Mouse (Mus musculus) stomach, embryonic 14.5 days (tissue): ENCODE measurements at regions not wholly inside any gene's neighbourhood (a gene's known extent, or its start where the extent isn't known, plus 50 kb on each side); places are given as distances from the start of the nearest gene placed in this dataset.
A peak's percentile ranks its signal among the peaks of the same experiment; 100 is the strongest.

Experiments used
- ATAC-seq: fragments of 200-750 bp; cut with Nextera tagmentation; 2 replicates; pipeline ENCODE4 v1.8.0; 2017; ENCODE audit warnings: low read depth, moderate TSS enrichment; ENCODE audit not compliant: insufficient number of reproducible peaks, insufficient read depth, low FRiP score
- H3K27ac ChIP-seq: fragments of 300-500 bp; sonication (generic); 2 replicates; pipeline ENCODE4 v1.5.1; 2014; ENCODE audit warnings: mild to moderate bottlenecking, low read length, moderate library complexity, mixed read lengths
- H3K27me3 ChIP-seq: fragments of 300-500 bp; sonication (generic); 2 replicates; pipeline ENCODE4 v1.6.1; 2014; ENCODE audit warnings: low read length, control low read depth, mixed read lengths; ENCODE audit not compliant: control insufficient read depth, insufficient read depth
- H3K36me3 ChIP-seq: fragments of 300-500 bp; sonication (generic); 2 replicates; pipeline ENCODE4 v1.6.1; 2014; ENCODE audit warnings: mild to moderate bottlenecking, control low read depth, low read length, moderate library complexity, mixed read lengths; ENCODE audit not compliant: control insufficient read depth, insufficient read depth
- H3K4me1 ChIP-seq: fragments of 300-500 bp; sonication (generic); 2 replicates; pipeline ENCODE4 v1.6.1; 2014; ENCODE audit warnings: low read length, control low read depth, mixed read lengths; ENCODE audit not compliant: control insufficient read depth, insufficient read depth
- H3K4me2 ChIP-seq: fragments of 300-500 bp; sonication (generic); replicated peaks from 2 replicates; pipeline ENCODE4 v1.6.1; 2014; ENCODE audit warnings: low read depth, low read length, control low read depth
- H3K4me3 ChIP-seq: fragments of 300-500 bp; sonication (generic); 2 replicates; pipeline ENCODE4 v1.5.1; 2014; ENCODE audit warnings: low read depth, low read length, control low read depth
- H3K9ac ChIP-seq: fragments of 300-500 bp; sonication (generic); replicated peaks from 2 replicates; pipeline ENCODE4 v1.6.1; 2014; ENCODE audit warnings: low read depth, mild to moderate bottlenecking, control low read depth, low read length, moderate library complexity, mixed read lengths
- H3K9me3 ChIP-seq: fragments of 300-500 bp; sonication (generic); 2 replicates; pipeline ENCODE4 v1.6.1; 2016; ENCODE audit warnings: low read depth, low read length, control low read depth; ENCODE audit not compliant: control insufficient read depth
- WGBS: fragments of 180-500 bp; shearing (Covaris S2); extraction: QIAGEN DNeasy Blood & Tissue Kit; methylation state at CpG from one replicate; pipeline ENCODE4 v1.1.7; 2014; 5-methylcytosine and 5-hydroxymethylcytosine counted together

GRCm38 (mm10) chr5:52309317-52310060 lies 54.1 kb upstream of the Sod3 start:
- ATAC-seq, result no peak
- H3K9me3 ChIP-seq, result no peaks in the 10 kb centered on the region
- no peaks in the 10 kb centered on the region for H3K27me3 ChIP-seq
- no peak overlapping the region for H3K4me3 ChIP-seq
- H3K4me1 ChIP-seq, result no peaks in the 10 kb centered on the region
- H3K36me3 ChIP-seq, result no peaks in the 10 kb centered on the region
- WGBS, result 82% methylated on average over 11 of the region's 11 CpGs
- no peak overlapping the region for H3K4me2 ChIP-seq
- H3K9ac ChIP-seq, result no peak overlapping the region
- no peak overlapping the region for H3K27ac ChIP-seq

GRCm38 (mm10) chr5:52296303-52296702 lies 67.3 kb upstream of the Sod3 start:
- no peaks in the 10 kb centered on the region for H3K27me3 ChIP-seq
- H3K27ac ChIP-seq, result no peak overlapping the region
- H3K9me3 ChIP-seq, result no peaks in the 10 kb centered on the region
- no peak overlapping the region for H3K4me2 ChIP-seq
- ATAC-seq, result no peak
- 84% methylated on average over 3 of the region's 3 CpGs for WGBS
- no peaks in the 10 kb centered on the region for H3K36me3 ChIP-seq
- no peak overlapping the region for H3K9ac ChIP-seq
- H3K4me1 ChIP-seq, result no peaks in the 10 kb centered on the region
- H3K4me3 ChIP-seq, result no peak overlapping the region

- Histone ChIP-seq H3K9ac (no peak overlapping the region), H3K4me3 (no peak overlapping the region), H3K27ac (no peak overlapping the region), H3K36me3 (no peaks in the 10 kb centered on the region), H3K4me1 (no peaks in the 10 kb centered on the region), H3K4me2 (no peak overlapping the region), H3K9me3 (no peaks in the 10 kb centered on the region), H3K27me3 (no peaks in the 10 kb centered on the region)
- 62% methylated on average over 8 of the region's 8 CpGs for WGBS
- ATAC-seq, result no peak
Observed at GRCm38 (mm10) chr5:52294466-52294865, 69.1 kb upstream of the Sod3 start.

GRCm38 (mm10) chr5:52288319-52288718 lies 75.3 kb upstream of the Sod3 start:
- Histone ChIP-seq H3K4me1 (no peaks in the 10 kb centered on the region), H3K4me3 (no peak overlapping the region), H3K9me3 (no peaks in the 10 kb centered on the region), H3K27me3 (no peaks in the 10 kb centered on the region), H3K27ac (no peak overlapping the region), H3K4me2 (no peak overlapping the region), H3K9ac (no peak overlapping the region), H3K36me3 (no peaks in the 10 kb centered on the region)
- WGBS, result 80% methylated on average over 1 of the region's 1 CpGs
- ATAC-seq, result no peak

- H3K36me3 ChIP-seq, result no peaks in the 10 kb centered on the region
- no peak overlapping the region for H3K9ac ChIP-seq
- ATAC-seq, result no peak
- H3K27me3 ChIP-seq, result no peaks in the 10 kb centered on the region
- H3K27ac ChIP-seq, result no peak overlapping the region
- H3K9me3 ChIP-seq, result no peaks in the 10 kb centered on the region
- no peaks in the 10 kb centered on the region for H3K4me1 ChIP-seq
- WGBS, result 87% methylated on average over 2 of the region's 2 CpGs
- H3K4me2 ChIP-seq, result no peak overlapping the region
- H3K4me3 ChIP-seq, result no peak overlapping the region
Observed at GRCm38 (mm10) chr5:52280871-52281270, 82.7 kb upstream of the Sod3 start.

GRCm38 (mm10) chr5:52278111-52278510 lies 85.5 kb upstream of the Sod3 start:
- Histone ChIP-seq H3K4me1 (no peaks in the 10 kb centered on the region), H3K4me2 (no peak overlapping the region), H3K27me3 (no peaks in the 10 kb centered on the region), H3K27ac (no peak overlapping the region), H3K9ac (no peak overlapping the region), H3K4me3 (no peak overlapping the region), H3K36me3 (no peaks in the 10 kb centered on the region), H3K9me3 (no peaks in the 10 kb centered on the region)
- ATAC-seq, result no peak
- WGBS, result 64% methylated on average over 5 of the region's 5 CpGs

- Histone ChIP-seq H3K4me3 (no peak overlapping the region), H3K4me1 (no peaks in the 10 kb centered on the region), H3K9me3 (no peaks in the 10 kb centered on the region; the same call in 1 of the 2 replicates), H3K9ac (no peak overlapping the region), H3K4me2 (no peak overlapping the region), H3K27ac (no peak overlapping the region; the same call in 1 of the 2 replicates), H3K27me3 (no peaks in the 10 kb centered on the region), H3K36me3 (no peaks in the 10 kb centered on the region)
- 40% methylated on average over 11 of the region's 11 CpGs for WGBS
- ATAC-seq, result peak; percentile 72; the same call in 1 of the 2 replicates
Observed at GRCm38 (mm10) chr5:52263214-52263613, 72.9 kb upstream of the Dhx15 start.

GRCm38 (mm10) chr5:52258075-52258474 lies 67.8 kb upstream of the Dhx15 start:
- no peak for ATAC-seq
- H3K27me3 ChIP-seq, result no peaks in the 10 kb centered on the region
- H3K9me3 ChIP-seq, result no peaks in the 10 kb centered on the region
- H3K27ac ChIP-seq, result no peak overlapping the region
- no peaks in the 10 kb centered on the region for H3K36me3 ChIP-seq
- H3K4me2 ChIP-seq, result no peak overlapping the region
- no peak overlapping the region for H3K4me3 ChIP-seq
- peaks cover 5% of the 10 kb centered on the region; the same call in 1 of the 2 replicates for H3K4me1 ChIP-seq
- WGBS, result 94% methylated on average over 2 of the region's 2 CpGs
- H3K9ac ChIP-seq, result no peak overlapping the region

GRCm38 (mm10) chr5:52254602-52255071 lies 64.3 kb upstream of the Dhx15 start:
- 22% methylated on average over 14 of the region's 14 CpGs for WGBS
- H3K27me3 ChIP-seq, result no peaks in the 10 kb centered on the region
- H3K9ac ChIP-seq, result no peak overlapping the region
- H3K36me3 ChIP-seq, result no peaks in the 10 kb centered on the region
- H3K4me1 ChIP-seq, result peaks cover 5% of the 10 kb centered on the region; the same call in 1 of the 2 replicates
- H3K27ac ChIP-seq, result peak overlapping the region; percentile 77
- peak overlapping the region; percentile 36 for H3K4me2 ChIP-seq
- H3K9me3 ChIP-seq, result no peaks in the 10 kb centered on the region
- peak overlapping the region; percentile 17; the same call in 1 of the 2 replicates for H3K4me3 ChIP-seq
- ATAC-seq, result peak; percentile 70
